Mouse (Mus musculus): Measurements from ENCODE around the gene Cbarp. TPM values are rescaled to one million over a fixed set of nuclear protein-coding genes. Genes with fewer than 3 reads are reported as not detected.

Gene Cbarp
- polyA plus RNA-seq (2016; fragmentation: Nextera tagmentation; extraction: Ambion mirVana) = 26.5 and 27.3 TPM in 2 replicates

DNA sequence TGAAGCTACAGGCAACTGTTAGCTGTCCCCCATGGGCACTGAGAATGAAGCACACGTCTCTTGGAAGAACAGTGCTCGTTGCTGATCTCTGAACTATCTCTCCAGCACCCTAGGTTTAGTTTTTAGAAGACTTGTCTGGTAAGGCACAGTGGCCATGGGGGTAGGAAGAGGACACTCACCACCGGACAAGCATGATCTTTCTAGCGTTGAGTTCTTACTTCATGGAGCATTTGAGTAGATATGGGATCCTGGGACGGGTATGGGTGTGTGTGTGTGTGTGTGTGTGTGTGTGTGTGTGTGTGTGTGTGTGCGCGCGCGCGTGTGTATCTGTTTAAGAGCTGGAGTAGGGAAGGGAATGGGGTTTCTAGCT, at the start of gene Cbarp:
Cbarp (minus strand) TSS at position 170 of the 370 bp plus-strand sequence.
- H3K4me1 ChIP-seq = peaks cover 64% of the 10 kb centered on the region
- peak within 1 kb of the TSS; percentile 94 for H3K9ac ChIP-seq
- peaks cover 25% of the 10 kb centered on the region for H3K36me3 ChIP-seq
- ATAC-seq (ENCODE audit: low FRiP score, low read depth) = no peak
- no peaks in the 10 kb centered on the region for H3K9me3 ChIP-seq
- peak within 1 kb of the TSS; percentile 27; the same call in 1 of the 2 replicates for H3K27ac ChIP-seq
- H3K4me2 ChIP-seq (replicated peaks) = peak within 1 kb of the TSS; percentile 99
- 78% methylated on average over 10 of the region's 10 CpGs for WGBS
- H3K27me3 ChIP-seq (replicated peaks) = peaks cover 27% of the 10 kb centered on the region
- H3K4me3 ChIP-seq = peak within 1 kb of the TSS; percentile 67

DNA sequence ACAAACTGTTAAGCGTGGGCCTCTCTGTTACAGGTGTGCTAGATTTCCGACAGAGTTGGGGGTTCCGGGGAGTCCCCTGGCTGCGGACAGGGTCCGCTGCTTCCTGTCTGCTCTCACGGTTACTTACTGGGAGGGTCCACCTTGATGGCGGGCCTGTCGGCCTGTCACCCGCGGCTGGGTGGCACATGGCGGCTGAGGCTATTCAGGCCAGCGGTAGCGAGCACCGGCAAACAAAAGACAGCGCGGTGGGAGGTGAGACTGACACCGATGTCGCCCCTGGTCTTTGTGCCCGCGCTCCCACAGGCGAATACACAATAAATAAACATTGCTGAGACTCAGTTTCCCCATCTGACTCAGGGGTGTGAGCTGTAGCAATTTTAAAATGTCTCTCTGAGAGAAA, 49.4 kb upstream of the Cbarp start:
- H3K9me3 ChIP-seq = no peaks in the 10 kb centered on the region
- peak overlapping the region; percentile 74 for H3K4me2 ChIP-seq (replicated peaks)
- peak overlapping the region; percentile 72 for H3K9ac ChIP-seq
- peaks cover 4% of the 10 kb centered on the region; the same call in 1 of the 2 replicates for H3K27me3 ChIP-seq (replicated peaks)
- WGBS = 1% methylated on average over 21 of the region's 21 CpGs
- H3K4me3 ChIP-seq = peak overlapping the region; percentile 36
- H3K4me1 ChIP-seq = peaks cover 28% of the 10 kb centered on the region
- peaks cover 27% of the 10 kb centered on the region for H3K36me3 ChIP-seq
- H3K27ac ChIP-seq = peak overlapping the region; percentile 37; the same call in 1 of the 2 replicates
- ATAC-seq (ENCODE audit: low FRiP score, low read depth) = peak; percentile 46; the same call in 1 of the 2 replicates

DNA sequence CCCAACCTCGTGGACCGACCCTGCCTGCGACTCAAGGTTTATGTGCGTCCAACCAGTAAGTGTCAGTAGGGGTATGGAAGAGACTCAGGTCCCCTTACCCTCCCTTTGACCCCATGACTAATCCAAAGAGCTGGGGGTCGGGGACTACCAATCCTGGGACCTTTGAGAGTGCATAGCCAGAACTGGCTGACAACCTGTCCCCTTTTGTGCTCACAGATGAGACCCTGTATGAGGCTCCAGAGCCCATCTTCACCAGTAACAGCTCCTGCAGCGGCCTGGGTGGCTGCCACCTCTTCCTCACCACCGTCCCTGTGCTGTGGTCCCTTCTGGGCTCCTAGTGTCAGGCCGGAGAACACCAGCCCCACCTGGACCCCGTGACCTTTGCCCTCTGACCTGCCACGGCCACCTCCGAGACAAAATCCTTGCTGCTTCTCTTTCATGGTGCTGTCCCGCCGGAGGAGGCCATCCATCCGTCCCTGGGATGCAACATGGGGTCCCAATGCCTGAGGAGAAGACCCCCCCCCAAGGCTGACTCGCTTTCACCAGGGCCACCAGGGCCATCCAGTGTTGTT, 47.9 kb upstream of the Cbarp start:
- peaks cover 27% of the 10 kb centered on the region for H3K36me3 ChIP-seq
- H3K9ac ChIP-seq = peak overlapping the region; percentile 17; the same call in 1 of the 2 replicates
- no peaks in the 10 kb centered on the region for H3K9me3 ChIP-seq
- H3K4me2 ChIP-seq (replicated peaks) = no peak overlapping the region
- H3K4me1 ChIP-seq = peaks cover 23% of the 10 kb centered on the region
- H3K4me3 ChIP-seq = no peak overlapping the region
- no peak for ATAC-seq (ENCODE audit: low FRiP score, low read depth)
- H3K27me3 ChIP-seq (replicated peaks) = peaks cover 4% of the 10 kb centered on the region; the same call in 1 of the 2 replicates
- 73% methylated on average over 15 of the region's 15 CpGs for WGBS
- no peak overlapping the region for H3K27ac ChIP-seq

DNA sequence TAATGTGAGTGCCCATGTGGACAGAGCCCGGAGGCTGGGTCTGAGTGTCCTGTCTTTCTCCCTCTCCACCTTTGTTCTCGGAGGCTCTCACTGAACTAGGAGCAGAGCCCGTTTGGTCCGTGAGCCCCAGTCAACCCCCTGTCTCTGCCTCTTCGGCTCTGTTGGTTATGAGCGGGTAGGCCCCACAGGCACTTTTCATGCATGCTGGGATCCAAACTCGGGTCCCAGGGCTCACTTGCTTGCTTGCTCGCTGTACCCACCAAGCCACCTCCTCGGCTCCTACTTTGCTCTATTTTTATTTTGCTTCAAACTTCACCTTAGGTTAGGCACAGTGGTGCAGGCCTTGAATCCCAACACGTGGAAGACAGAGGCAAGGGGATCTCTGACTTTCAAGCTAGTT, 47.1 kb upstream of the Cbarp start:
- H3K4me3 ChIP-seq = no peak overlapping the region
- no peak overlapping the region for H3K4me2 ChIP-seq (replicated peaks)

DNA sequence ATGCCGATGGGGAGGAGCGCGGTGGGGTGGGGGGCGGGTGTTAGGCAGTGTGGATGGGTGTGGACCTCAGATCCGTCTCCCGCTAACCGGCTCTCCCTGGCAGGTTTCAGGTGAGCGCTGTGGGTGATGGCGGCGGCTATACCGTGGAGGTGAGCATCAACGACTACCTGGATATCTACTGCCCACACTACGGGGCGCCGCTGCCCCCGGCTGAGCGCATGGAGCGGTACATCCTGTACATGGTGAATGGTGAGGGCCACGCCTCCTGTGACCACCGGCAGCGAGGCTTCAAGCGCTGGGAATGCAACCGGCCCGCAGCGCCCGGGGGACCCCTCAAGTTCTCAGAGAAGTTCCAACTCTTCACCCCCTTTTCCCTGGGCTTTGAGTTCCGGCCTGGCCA, 46.0 kb upstream of the Cbarp start:
- Histone ChIP-seq H3K4me2 (replicated peaks) (no peak overlapping the region), H3K4me3 (no peak overlapping the region), H3K27ac (no peak overlapping the region), H3K9ac (no peak overlapping the region), H3K36me3 (peaks cover 37% of the 10 kb centered on the region), H3K27me3 (replicated peaks) (peaks cover 4% of the 10 kb centered on the region; the same call in 1 of the 2 replicates), H3K4me1 (peaks cover 29% of the 10 kb centered on the region), H3K9me3 (no peaks in the 10 kb centered on the region)
- no peak for ATAC-seq (ENCODE audit: low FRiP score, low read depth)
- 24% methylated on average over 27 of the region's 27 CpGs for WGBS

More for the DNA sequence above, 47.1 kb upstream of the Cbarp start:
- H3K36me3 ChIP-seq = peaks cover 29% of the 10 kb centered on the region
- no peak overlapping the region for H3K27ac ChIP-seq
- 89% methylated on average over 10 of the region's 10 CpGs for WGBS
- ATAC-seq (ENCODE audit: low FRiP score, low read depth) = no peak
- peaks cover 4% of the 10 kb centered on the region; the same call in 1 of the 2 replicates for H3K27me3 ChIP-seq (replicated peaks)
- H3K4me1 ChIP-seq = peaks cover 23% of the 10 kb centered on the region
- H3K9me3 ChIP-seq = no peaks in the 10 kb centered on the region
- H3K9ac ChIP-seq = no peak overlapping the region

DNA sequence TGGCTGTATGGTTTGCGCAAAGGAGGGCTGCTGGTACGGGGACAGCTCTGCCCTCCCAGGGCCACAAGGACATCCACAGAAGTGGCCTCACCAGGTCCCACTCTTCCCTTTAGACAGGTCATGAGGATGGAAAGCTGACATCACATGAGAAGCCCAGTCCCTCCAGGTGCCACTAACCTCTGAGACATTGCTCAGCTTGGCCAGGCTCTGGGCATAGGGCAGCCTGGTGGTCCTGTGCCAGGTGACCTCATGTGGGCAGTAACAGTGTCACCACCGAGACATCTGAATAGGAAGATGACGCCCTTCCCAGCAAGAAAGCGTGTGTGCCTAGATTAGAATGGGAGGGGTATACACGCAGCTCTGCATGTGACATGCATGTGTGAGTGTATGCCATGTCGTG, 41.9 kb upstream of the Cbarp start:
- ATAC-seq (ENCODE audit: low FRiP score, low read depth) = no peak
- peak overlapping the region; percentile 90 for H3K4me2 ChIP-seq (replicated peaks)
- no peak overlapping the region for H3K4me3 ChIP-seq
- peaks cover 30% of the 10 kb centered on the region for H3K4me1 ChIP-seq
- no peak overlapping the region for H3K9ac ChIP-seq
- no peaks in the 10 kb centered on the region for H3K9me3 ChIP-seq
- no peak overlapping the region for H3K27ac ChIP-seq
- no peaks in the 10 kb centered on the region for H3K27me3 ChIP-seq (replicated peaks)
- 94% methylated on average over 7 of the region's 7 CpGs for WGBS
- H3K36me3 ChIP-seq = peaks cover 20% of the 10 kb centered on the region

DNA sequence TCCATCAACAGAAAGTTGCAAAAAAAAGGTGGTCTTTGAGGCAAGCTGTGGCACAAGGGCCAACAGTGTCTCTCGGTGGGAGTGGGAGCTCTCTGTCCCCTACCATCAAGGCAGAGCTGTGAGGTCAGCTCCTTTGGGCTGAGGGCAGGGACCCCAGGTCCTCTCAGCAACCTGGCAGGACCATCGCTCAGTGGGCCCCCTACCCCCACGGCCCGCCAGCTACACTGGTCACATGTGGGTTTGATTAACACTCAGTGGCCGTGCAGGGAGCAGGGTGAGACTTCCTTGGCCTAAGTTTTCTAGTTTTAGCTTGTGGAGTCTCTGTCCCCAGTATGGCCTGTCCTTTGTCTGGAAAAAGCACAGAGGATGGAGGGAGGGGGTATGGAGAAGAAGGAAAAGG, 40.2 kb upstream of the Cbarp start:
- Histone ChIP-seq H3K27ac (no peak overlapping the region), H3K4me3 (peak overlapping the region; percentile 76), H3K9me3 (no peaks in the 10 kb centered on the region), H3K9ac (peak overlapping the region; percentile 88), H3K4me1 (peaks cover 31% of the 10 kb centered on the region), H3K27me3 (replicated peaks) (no peaks in the 10 kb centered on the region), H3K36me3 (peaks cover 11% of the 10 kb centered on the region), H3K4me2 (replicated peaks) (peak overlapping the region; percentile 90)
- no peak for ATAC-seq (ENCODE audit: low FRiP score, low read depth)
- WGBS = 50% methylated on average over 5 of the region's 5 CpGs

DNA sequence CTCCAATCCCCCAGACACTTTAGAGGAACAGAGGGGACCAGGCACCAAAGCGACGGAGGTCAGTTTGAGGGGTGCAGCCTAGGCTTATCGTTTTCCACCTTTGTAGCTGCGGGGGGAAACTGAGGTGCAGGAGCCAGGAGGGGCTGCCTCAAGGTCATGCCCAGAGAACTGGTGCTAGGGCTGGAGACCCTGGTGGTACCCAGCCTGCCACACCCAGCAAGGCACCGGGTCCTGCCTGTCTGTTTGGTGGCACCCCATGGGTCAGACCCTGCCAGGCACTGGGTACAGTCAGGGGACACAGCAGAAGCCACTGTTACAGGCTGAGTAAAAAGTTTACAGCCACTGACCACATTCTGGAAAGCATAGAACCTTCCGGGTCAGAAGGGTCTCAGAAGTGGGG, 39.7 kb upstream of the Cbarp start:
- no peak for ATAC-seq (ENCODE audit: low FRiP score, low read depth)
- no peaks in the 10 kb centered on the region for H3K27me3 ChIP-seq (replicated peaks)
- H3K36me3 ChIP-seq = peaks cover 11% of the 10 kb centered on the region
- peak overlapping the region; percentile 88 for H3K9ac ChIP-seq
- peak overlapping the region; percentile 76 for H3K4me3 ChIP-seq
- H3K9me3 ChIP-seq = no peaks in the 10 kb centered on the region
- WGBS = 43% methylated on average over 6 of the region's 6 CpGs
- peaks cover 31% of the 10 kb centered on the region for H3K4me1 ChIP-seq
- H3K4me2 ChIP-seq (replicated peaks) = peak overlapping the region; percentile 90
- H3K27ac ChIP-seq = no peak overlapping the region

DNA sequence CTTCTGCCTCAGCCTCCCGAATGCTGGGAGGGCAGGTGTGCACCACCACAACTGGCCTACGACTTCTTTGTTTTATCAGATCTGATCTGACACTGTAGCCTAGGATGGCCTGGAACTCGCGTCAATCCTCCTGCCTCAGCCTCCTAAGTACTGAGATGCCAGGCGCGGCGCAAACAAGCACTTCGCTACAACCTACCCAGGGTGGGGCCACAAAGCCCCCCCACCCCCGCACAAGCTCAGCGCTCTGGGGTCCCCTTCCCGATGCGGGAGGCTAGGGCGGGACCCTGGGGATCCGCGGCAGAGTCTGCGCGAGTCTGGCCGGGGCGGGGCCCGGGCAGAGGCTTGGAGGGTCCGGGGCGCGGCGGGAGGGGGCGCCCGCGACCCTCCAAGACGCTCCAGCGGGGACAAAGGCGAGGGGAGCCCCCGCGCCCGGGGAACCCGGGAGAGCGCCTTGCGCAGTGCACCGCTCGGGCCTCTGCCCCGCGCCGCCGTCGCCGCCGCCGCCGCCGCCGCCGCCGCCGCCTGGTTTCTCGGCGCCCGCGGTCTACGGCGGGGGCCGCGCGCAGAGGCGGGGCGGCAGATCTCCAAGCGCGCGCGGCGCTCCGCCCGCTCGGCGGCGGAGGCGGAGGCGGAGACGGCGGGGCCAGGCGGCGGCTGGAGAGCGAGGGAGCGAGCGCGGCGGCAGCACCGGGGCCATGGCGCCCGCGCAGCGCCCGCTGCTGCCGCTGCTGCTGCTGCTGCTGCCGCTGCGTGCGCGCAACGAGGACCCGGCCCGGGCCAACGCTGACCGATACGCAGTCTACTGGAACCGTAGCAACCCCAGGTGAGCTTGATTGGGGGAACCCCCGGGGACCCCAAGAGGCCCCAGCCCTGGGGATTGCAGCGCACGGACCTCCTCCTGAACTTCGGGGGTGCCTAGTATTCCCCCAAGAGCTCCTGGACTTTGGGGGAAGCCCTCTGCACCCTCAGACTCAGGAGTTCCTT, 38.7 kb upstream of the Cbarp start, which contains the start of gene Efna2:
Efna2 (plus strand) TSS at position 415 of the 984 bp plus-strand sequence.
- peak; percentile 70 for ATAC-seq (ENCODE audit: low FRiP score, low read depth)
- Histone ChIP-seq H3K4me1 (peaks cover 31% of the 10 kb centered on the region), H3K4me3 (peak within 1 kb of the TSS; percentile 76), H3K9me3 (no peaks in the 10 kb centered on the region), H3K36me3 (peaks cover 11% of the 10 kb centered on the region), H3K4me2 (replicated peaks) (peak within 1 kb of the TSS; percentile 90), H3K9ac (peak within 1 kb of the TSS; percentile 88), H3K27me3 (replicated peaks) (no peaks in the 10 kb centered on the region), H3K27ac (peak within 1 kb of the TSS; percentile 53)
- WGBS = 2% methylated on average over 90 of the region's 106 CpGs

DNA sequence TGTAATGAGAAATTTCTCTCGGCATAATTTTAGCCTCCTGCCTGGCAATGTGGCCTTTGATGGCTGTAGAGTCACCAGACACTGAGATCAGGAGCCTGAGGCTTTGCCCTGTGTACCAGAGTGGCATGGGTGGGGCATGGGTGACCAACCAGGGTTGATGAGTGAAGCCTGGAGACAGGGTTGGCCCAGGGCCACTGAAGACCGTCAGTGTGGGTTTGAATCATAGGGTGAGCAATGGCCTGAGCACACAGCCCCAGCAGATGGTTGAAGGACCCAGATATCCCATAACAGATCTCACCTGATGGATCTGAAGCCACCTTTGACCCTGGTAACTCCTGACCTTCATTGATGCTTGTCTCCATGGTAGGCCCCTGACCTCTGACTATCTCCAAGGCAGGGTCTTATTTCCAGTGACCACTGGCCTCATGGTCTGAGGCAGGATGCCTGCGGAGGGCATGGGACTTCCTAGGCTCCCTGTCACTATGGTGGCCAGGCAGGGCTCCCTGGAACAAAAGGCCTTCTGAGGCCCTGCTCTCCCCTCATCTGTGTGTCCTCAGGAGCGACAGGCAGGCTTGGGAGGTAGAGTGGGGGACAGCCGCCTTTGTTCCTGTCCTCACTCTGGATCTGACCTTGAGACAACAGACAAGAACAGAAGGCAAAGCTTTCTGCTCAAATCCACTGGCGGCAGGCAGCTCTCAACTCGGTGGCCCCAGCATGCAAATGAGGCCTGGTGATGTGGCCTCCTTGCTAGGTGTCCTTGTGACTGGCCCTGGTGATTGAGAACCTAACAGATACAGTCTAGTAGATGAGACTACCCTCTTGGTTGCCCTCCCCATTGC, 37.0 kb upstream of the Cbarp start:
- no peak for ATAC-seq (ENCODE audit: low FRiP score, low read depth)
- H3K27ac ChIP-seq = no peak overlapping the region
- H3K4me2 ChIP-seq (replicated peaks) = no peak overlapping the region
- no peaks in the 10 kb centered on the region for H3K9me3 ChIP-seq
- 62% methylated on average over 7 of the region's 7 CpGs for WGBS
- no peaks in the 10 kb centered on the region for H3K27me3 ChIP-seq (replicated peaks)
- peaks cover 7% of the 10 kb centered on the region; the same call in 1 of the 2 replicates for H3K36me3 ChIP-seq
- peaks cover 35% of the 10 kb centered on the region for H3K4me1 ChIP-seq
- 0 out of 2 replicates have a peak overlapping the region, but pooled peaks have one; percentile 10 for H3K9ac ChIP-seq
- H3K4me3 ChIP-seq = no peak overlapping the region

DNA sequence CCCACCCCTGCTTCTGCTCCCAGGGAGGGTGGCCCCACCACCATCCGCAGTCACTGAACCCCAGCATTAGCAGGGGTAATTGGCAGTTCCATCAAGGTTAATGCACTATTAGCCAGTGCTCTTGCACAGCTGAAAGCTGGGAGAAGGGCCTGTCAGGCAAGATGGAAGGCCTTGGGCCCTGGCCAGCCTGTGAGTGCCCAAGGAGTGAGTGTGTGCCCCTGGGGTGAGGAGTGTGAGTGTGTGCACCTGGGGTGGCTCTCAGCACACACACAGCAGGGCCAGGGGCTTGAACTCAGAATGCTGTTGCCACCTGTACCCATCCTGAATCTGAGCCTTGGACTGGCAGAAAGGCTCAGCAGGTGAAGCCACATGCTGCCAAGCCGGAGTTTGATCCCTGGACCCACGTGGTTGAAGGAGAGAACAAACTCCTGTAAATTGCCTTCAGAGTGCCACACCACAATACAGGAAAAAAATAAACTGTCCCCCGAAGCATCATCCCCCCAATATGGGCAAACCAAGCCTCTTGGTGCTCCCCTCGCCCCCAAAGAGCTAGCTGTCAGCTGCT, 35.7 kb upstream of the Cbarp start:
- Histone ChIP-seq H3K27me3 (replicated peaks) (no peaks in the 10 kb centered on the region), H3K4me3 (no peak overlapping the region), H3K27ac (no peak overlapping the region), H3K4me1 (peaks cover 40% of the 10 kb centered on the region), H3K9ac (0 out of 2 replicates have a peak overlapping the region, but pooled peaks have one; percentile 30), H3K9me3 (no peaks in the 10 kb centered on the region), H3K36me3 (peaks cover 10% of the 10 kb centered on the region), H3K4me2 (replicated peaks) (no peak overlapping the region)
- no peak for ATAC-seq (ENCODE audit: low FRiP score, low read depth)
- WGBS = 79% methylated on average over 5 of the region's 5 CpGs
